8 mouse cellular contexts compared by ENCODE assay signal in genomic region chr9:86570946-86571345, GRCm38 (mm10). TPM values are rescaled to one million over a fixed set of nuclear protein-coding genes. Genes with fewer than 3 reads are reported as not detected.
DNase-seq lines count a peak whose midpoint lies in the region; TF ChIP-seq lines count a peak whose summit lies in the region.

No protein-coding gene starts in this region.

- TF ChIP-seq EP300 in ES-Bruce4 (IDR thresholded peaks at IDR 0.05; ENCODE audit: insufficient read depth, low read depth, low read length) = no peak

- peak overlapping the region; percentile 68 for H3K4me3 ChIP-seq in ES-Bruce4 (ENCODE audit: low read depth, low read length)

- TF ChIP-seq CTCF in ES-Bruce4 (IDR thresholded peaks at IDR 0.05; ENCODE audit: low read depth, low read length) = no peak

- no peaks in the 10 kb centered on the region for H3K4me1 ChIP-seq in ES-Bruce4 (ENCODE audit: control insufficient read depth, insufficient read depth, low read length)

- peaks cover 17% of the 10 kb centered on the region for H3K36me3 ChIP-seq in ES-Bruce4 (ENCODE audit: control insufficient read depth, insufficient read depth, low read length, poor library complexity, severe bottlenecking)

- H3K9ac ChIP-seq in ES-Bruce4 (ENCODE audit: low read depth, poor library complexity, severe bottlenecking) = peak overlapping the region; percentile 63

- no peaks in the 10 kb centered on the region for H3K9me3 ChIP-seq in ES-Bruce4 (replicated peaks; ENCODE audit: control insufficient read depth, insufficient read depth, low read length, poor library complexity, severe bottlenecking)

- H3K27me3 ChIP-seq in ES-Bruce4 (ENCODE audit: control insufficient read depth, insufficient read depth, low read length, poor library complexity, severe bottlenecking) = no peaks in the 10 kb centered on the region

- TF ChIP-seq POLR2A in ES-Bruce4 (IDR thresholded peaks at IDR 0.05; ENCODE audit: insufficient read depth, low read length) = no peak

- H3K27ac ChIP-seq in ES-Bruce4 (ENCODE audit: insufficient read depth, low read length) = no peak overlapping the region

- peak; percentile 14 to 16 for DNase-seq in cerebellum, postnatal 10 days
- no peak for DNase-seq in cerebellum, postnatal 14 days
- DNase-seq in heart, postnatal 4 days = peak; percentile 11
- DNase-seq in lung, postnatal 36 days = peak; percentile 27
- DNase-seq in gastrocnemius, adult 8-10 months (ENCODE audit: low spot score in 2 of 2) = no peak
- no peak for DNase-seq in left cerebral cortex, adult 18-20 months (ENCODE audit: low spot score in 2 of 2)
- DNase-seq in frontal cortex, adult 2 months (ENCODE audit: extremely low spot score in 1 of 2, low spot score in 1 of 2) = no peak

RNA-seq across cellular contexts. Expression of gene Pgm3, which starts 0.7 kb away (rescaled TPM):
- polyA plus RNA-seq in ES-Bruce4 (2011; ENCODE audit: insufficient read depth, insufficient read length, low read depth, missing spikeins) = 28.1 and 34.3 TPM in 2 replicates
- 10 to 100 TPM; 11.4 to 14.5 TPM for total RNA-seq in heart, postnatal 4 days (2021)
- 1 to 10 TPM; 3.5 to 5.3 (median 4.0) TPM for total RNA-seq in gastrocnemius, adult 8-10 months (2022)
- 10 to 100 TPM; 17.5 to 19.2 TPM for total RNA-seq in left cerebral cortex, adult 18-20 months (2021)
- polyA plus RNA-seq in frontal cortex, adult 2 months (2012; rRNA removed) = 10.8 and 11.2 TPM in 2 replicates

RNA-seq across cellular contexts. Expression of gene Rwdd2a, which starts 0.8 kb away (rescaled TPM):
- polyA plus RNA-seq in ES-Bruce4 (2011; ENCODE audit: insufficient read depth, insufficient read length, low read depth, missing spikeins) = 6.9 and 7.4 TPM in 2 replicates
- under 1 TPM; 0.33 to 0.59 TPM for total RNA-seq in heart, postnatal 4 days (2021)
- total RNA-seq in gastrocnemius, adult 8-10 months (2022) = under 1 TPM in 2 of 4 experiments, not detected in 2; 0.22 to 0.36 TPM
- 10 to 100 TPM; 22.4 to 26.8 TPM for total RNA-seq in left cerebral cortex, adult 18-20 months (2021)
- polyA plus RNA-seq in frontal cortex, adult 2 months (2012; rRNA removed) = 26.1 and 29.2 TPM in 2 replicates

Comparison
In these comparisons a context has a peak if more than half of its experiments do, and no peak if none do; other contexts are left out.
1. DNase-seq: peak in cerebellum, postnatal 10 days (2 of 2), heart, postnatal 4 days (single experiment) and lung, postnatal 36 days (single experiment); none in cerebellum, postnatal 14 days (0 of 2), gastrocnemius, adult 8-10 months (0 of 2), left cerebral cortex, adult 18-20 months (0 of 2) and frontal cortex, adult 2 months (0 of 2).
2. RNA of gene Rwdd2a, which starts 0.8 kb away (total RNA-seq): 22.4 to 26.8 TPM in left cerebral cortex, adult 18-20 months; 0.33 to 0.59 TPM in heart, postnatal 4 days and 0.22 to 0.36 TPM in gastrocnemius, adult 8-10 months; every median in the first group is over 10 times any median in the second.